Mouse (Mus musculus) midbrain, embryonic 13.5 days (tissue): ENCODE data around the gene St6gal1. TPM values are rescaled to one million over a fixed set of nuclear protein-coding genes. Genes with fewer than 3 reads are reported as not detected.
A peak's percentile ranks its signal among the peaks of the same experiment; 100 is the strongest.

Source experiments
- ATAC-seq: fragments of 200-750 bp; cut with Nextera tagmentation; 2 replicates; pipeline ENCODE4 v1.8.0; 2017; ENCODE audit warnings: mild to moderate bottlenecking, moderate TSS enrichment, moderate library complexity
- H3K27ac ChIP-seq: fragments of 300-500 bp; sonication (generic); 2 replicates; pipeline ENCODE4 v1.5.1; 2015; ENCODE audit warnings: inconsistent platforms, mild to moderate bottlenecking, moderate library complexity
- H3K27me3 ChIP-seq: fragments of 300-500 bp; sonication (generic); 2 replicates; pipeline ENCODE4 v1.6.1; 2015; ENCODE audit warnings: mild to moderate bottlenecking, inconsistent platforms
- H3K36me3 ChIP-seq: fragments of 300-500 bp; sonication (generic); 2 replicates; pipeline ENCODE4 v1.6.1; 2015; ENCODE audit warnings: mild to moderate bottlenecking, inconsistent platforms
- H3K4me1 ChIP-seq: fragments of 300-500 bp; sonication (generic); replicated peaks from 2 replicates; pipeline ENCODE4 v1.6.1; 2015; ENCODE audit warnings: inconsistent platforms
- H3K4me2 ChIP-seq: fragments of 300-500 bp; sonication (generic); replicated peaks from 2 replicates; pipeline ENCODE4 v1.6.1; 2015; ENCODE audit warnings: moderate library complexity, mild to moderate bottlenecking, inconsistent platforms
- H3K4me3 ChIP-seq: fragments of 300-500 bp; sonication (generic); replicated peaks from 2 replicates; pipeline ENCODE4 v1.5.1; 2015; ENCODE audit warnings: mild to moderate bottlenecking, inconsistent platforms
- H3K9ac ChIP-seq: fragments of 300-500 bp; sonication (generic); replicated peaks from 2 replicates; pipeline ENCODE4 v1.6.1; 2015; ENCODE audit warnings: mild to moderate bottlenecking, inconsistent platforms
- H3K9me3 ChIP-seq: fragments of 300-500 bp; sonication (generic); 2 replicates; pipeline ENCODE4 v1.6.1; 2016; ENCODE audit warnings: mild to moderate bottlenecking, inconsistent platforms
- WGBS: fragments of 180-500 bp; shearing (Covaris S2); methylation state at CpG from one replicate; pipeline ENCODE4 v1.1.7; 2015; 5-methylcytosine and 5-hydroxymethylcytosine counted together
- polyA plus RNA-seq: library from polyadenylated mRNA; unstranded; fragments of >200 nt; fragmentation: Nextera tagmentation; extraction: Ambion mirVana; gene quantifications from 2 replicates; pipeline ENCODE4 v1.2.1, GENCODE M21; 2015

Gene St6gal1
- polyA plus RNA-seq, 1 experiment from 2014 or later = 44.5 TPM

GRCm38 (mm10) chr16:23295720-23296119, 71.2 kb downstream of the St6gal1 start:
- ATAC-seq = no peak
- no peaks in the 10 kb centered on the region for H3K9me3 ChIP-seq
- no peaks in the 10 kb centered on the region for H3K4me1 ChIP-seq
- 84% methylated on average over 5 of the region's 5 CpGs for WGBS
- no peaks in the 10 kb centered on the region for H3K27me3 ChIP-seq
- H3K27ac ChIP-seq = no peak overlapping the region
- H3K9ac ChIP-seq = no peak overlapping the region
- H3K36me3 ChIP-seq = 0 out of 2 replicates have a peak, but pooled peaks cover 2% of the 10 kb centered on the region
- no peak overlapping the region for H3K4me3 ChIP-seq
- H3K4me2 ChIP-seq = no peak overlapping the region

GRCm38 (mm10) chr16:23296721-23297120, 72.2 kb downstream of the St6gal1 start:
- no peaks in the 10 kb centered on the region for H3K9me3 ChIP-seq
- H3K27me3 ChIP-seq = no peaks in the 10 kb centered on the region
- H3K4me3 ChIP-seq = no peak overlapping the region
- no peak overlapping the region for H3K9ac ChIP-seq
- no peaks in the 10 kb centered on the region for H3K4me1 ChIP-seq
- no peak overlapping the region for H3K27ac ChIP-seq
- no peak overlapping the region for H3K4me2 ChIP-seq
- H3K36me3 ChIP-seq = no peaks in the 10 kb centered on the region
- WGBS = 95% methylated on average over 3 of the region's 3 CpGs
- ATAC-seq = no peak

- Histone ChIP-seq H3K27me3 (no peaks in the 10 kb centered on the region), H3K4me1 (peaks cover 9% of the 10 kb centered on the region; the same call in 1 of the 2 replicates), H3K4me2 (no peak overlapping the region), H3K36me3 (no peaks in the 10 kb centered on the region), H3K4me3 (no peak overlapping the region), H3K27ac (no peak overlapping the region), H3K9ac (no peak overlapping the region), H3K9me3 (no peaks in the 10 kb centered on the region)
- WGBS = 94% methylated on average over 3 of the region's 3 CpGs
- no peak for ATAC-seq
These were observed 73.9 kb downstream of the St6gal1 start for GRCm38 (mm10) chr16:23298441-23298840.

GRCm38 (mm10) chr16:23298911-23299310, 74.4 kb downstream of the St6gal1 start:
- Histone ChIP-seq H3K9ac (no peak overlapping the region), H3K4me2 (no peak overlapping the region), H3K36me3 (no peaks in the 10 kb centered on the region), H3K27ac (no peak overlapping the region), H3K27me3 (no peaks in the 10 kb centered on the region), H3K4me3 (no peak overlapping the region), H3K4me1 (peaks cover 14% of the 10 kb centered on the region; the same call in 1 of the 2 replicates), H3K9me3 (no peaks in the 10 kb centered on the region)
- ATAC-seq = no peak
- 98% methylated on average over 3 of the region's 3 CpGs for WGBS

GRCm38 (mm10) chr16:23299904-23300740, 75.6 kb downstream of the St6gal1 start:
- H3K9me3 ChIP-seq = no peaks in the 10 kb centered on the region
- WGBS = 86% methylated on average over 7 of the region's 7 CpGs

GRCm38 (mm10) chr16:23301762-23302161, 77.2 kb downstream of the St6gal1 start:
- H3K4me1 ChIP-seq = peaks cover 14% of the 10 kb centered on the region
- no peaks in the 10 kb centered on the region for H3K27me3 ChIP-seq
- ATAC-seq = no peak
- H3K4me3 ChIP-seq = no peak overlapping the region
- H3K27ac ChIP-seq = no peak overlapping the region
- H3K9me3 ChIP-seq = no peaks in the 10 kb centered on the region
- H3K9ac ChIP-seq = no peak overlapping the region
- no peaks in the 10 kb centered on the region for H3K36me3 ChIP-seq
- H3K4me2 ChIP-seq = no peak overlapping the region
- 90% methylated on average over 7 of the region's 7 CpGs for WGBS

More at GRCm38 (mm10) chr16:23299904-23300740, 75.6 kb downstream of the St6gal1 start:
- H3K9ac ChIP-seq = no peak overlapping the region
- H3K27me3 ChIP-seq = no peaks in the 10 kb centered on the region
- no peaks in the 10 kb centered on the region for H3K36me3 ChIP-seq
- no peak overlapping the region for H3K4me3 ChIP-seq
- no peak for ATAC-seq
- no peak overlapping the region for H3K27ac ChIP-seq
- H3K4me2 ChIP-seq = no peak overlapping the region
- H3K4me1 ChIP-seq = peaks cover 14% of the 10 kb centered on the region; the same call in 1 of the 2 replicates

- peaks cover 27% of the 10 kb centered on the region for H3K4me1 ChIP-seq
- no peaks in the 10 kb centered on the region for H3K27me3 ChIP-seq
- WGBS = 69% methylated on average over 10 of the region's 10 CpGs
- no peak overlapping the region for H3K4me2 ChIP-seq
- no peaks in the 10 kb centered on the region for H3K36me3 ChIP-seq
- H3K9ac ChIP-seq = no peak overlapping the region
- no peak for ATAC-seq
- no peak overlapping the region for H3K27ac ChIP-seq
- no peaks in the 10 kb centered on the region for H3K9me3 ChIP-seq
- H3K4me3 ChIP-seq = no peak overlapping the region
These were observed 81.5 kb downstream of the St6gal1 start for GRCm38 (mm10) chr16:23305830-23306623.

- Histone ChIP-seq H3K4me2 (no peak overlapping the region), H3K9ac (no peak overlapping the region), H3K27me3 (no peaks in the 10 kb centered on the region), H3K4me1 (peaks cover 27% of the 10 kb centered on the region), H3K36me3 (no peaks in the 10 kb centered on the region), H3K4me3 (no peak overlapping the region), H3K27ac (no peak overlapping the region), H3K9me3 (no peaks in the 10 kb centered on the region)
- WGBS = 50% methylated on average over 12 of the region's 12 CpGs
- peak; percentile 82 for ATAC-seq
These were observed 82.8 kb downstream of the St6gal1 start for GRCm38 (mm10) chr16:23307142-23307968.

- Histone ChIP-seq H3K36me3 (no peaks in the 10 kb centered on the region), H3K27me3 (no peaks in the 10 kb centered on the region), H3K4me2 (no peak overlapping the region), H3K9me3 (no peaks in the 10 kb centered on the region), H3K4me3 (no peak overlapping the region), H3K9ac (no peak overlapping the region), H3K27ac (no peak overlapping the region), H3K4me1 (peaks cover 21% of the 10 kb centered on the region)
- no peak for ATAC-seq
- 80% methylated on average over 4 of the region's 4 CpGs for WGBS
These were observed 83.5 kb downstream of the St6gal1 start for GRCm38 (mm10) chr16:23308012-23308554.

GRCm38 (mm10) chr16:23309080-23309479, 84.5 kb downstream of the St6gal1 start:
- Histone ChIP-seq H3K36me3 (no peaks in the 10 kb centered on the region), H3K4me2 (no peak overlapping the region), H3K27me3 (no peaks in the 10 kb centered on the region), H3K9ac (no peak overlapping the region), H3K9me3 (no peaks in the 10 kb centered on the region), H3K4me3 (no peak overlapping the region), H3K4me1 (peaks cover 14% of the 10 kb centered on the region), H3K27ac (no peak overlapping the region)
- whole genome bisulfite sequencing = 90% methylated on average over 4 of the region's 4 CpGs
- ATAC-seq = no peak

GRCm38 (mm10) chr16:23312604-23313003, 88.1 kb downstream of the St6gal1 start:
- H3K36me3 ChIP-seq = peaks cover 3% of the 10 kb centered on the region; the same call in 1 of the 2 replicates
- H3K27me3 ChIP-seq = no peaks in the 10 kb centered on the region
- H3K27ac ChIP-seq = no peak overlapping the region
- H3K9ac ChIP-seq = no peak overlapping the region
- no peak for ATAC-seq
- H3K4me2 ChIP-seq = no peak overlapping the region
- no peaks in the 10 kb centered on the region for H3K9me3 ChIP-seq
- H3K4me1 ChIP-seq = peaks cover 7% of the 10 kb centered on the region
- 97% methylated on average over 9 of the region's 9 CpGs for WGBS
- H3K4me3 ChIP-seq = no peak overlapping the region
